Mouse (Mus musculus) neural tube, embryonic 12.5 days (tissue): ENCODE data around the gene Gm15293. TPM values are rescaled to one million over a fixed set of nuclear protein-coding genes. Genes with fewer than 3 reads are reported as not detected.
"Not testable (repeated sequence)": the region's sequence is repeated elsewhere in the genome, so short reads cannot be mapped to it uniquely, and the experiment has no call there.

Experiments used
- ATAC-seq: fragments of 200-750 bp; cut with Nextera tagmentation; 2 replicates; pipeline ENCODE4 v1.8.0; 2017; ENCODE audit warnings: low read depth, mild to moderate bottlenecking, moderate TSS enrichment, moderate library complexity; ENCODE audit not compliant: low FRiP score
- H3K27ac ChIP-seq: fragments of 300-500 bp; sonication (generic); 2 replicates; pipeline ENCODE4 v1.5.1; 2016
- H3K27me3 ChIP-seq: fragments of 300-500 bp; sonication (generic); replicated peaks from 2 replicates; pipeline ENCODE4 v1.6.1; 2016; ENCODE audit warnings: mild to moderate bottlenecking
- H3K36me3 ChIP-seq: fragments of 300-500 bp; sonication (generic); 2 replicates; pipeline ENCODE4 v1.6.1; 2016; ENCODE audit warnings: mild to moderate bottlenecking
- H3K4me1 ChIP-seq: fragments of 300-500 bp; sonication (generic); 2 replicates; pipeline ENCODE4 v1.6.1; 2016
- H3K4me2 ChIP-seq: fragments of 300-500 bp; sonication (generic); replicated peaks from 2 replicates; pipeline ENCODE4 v1.6.1; 2016; ENCODE audit warnings: mild to moderate bottlenecking
- H3K4me3 ChIP-seq: fragments of 300-500 bp; sonication (generic); 2 replicates; pipeline ENCODE4 v1.5.1; 2016
- H3K9ac ChIP-seq: fragments of 300-500 bp; sonication (generic); 2 replicates; pipeline ENCODE4 v1.6.1; 2016; ENCODE audit warnings: mild to moderate bottlenecking
- H3K9me3 ChIP-seq: fragments of 300-500 bp; sonication (generic); 2 replicates; pipeline ENCODE4 v1.6.1; 2016; ENCODE audit warnings: mild to moderate bottlenecking
- WGBS: fragments of 180-500 bp; shearing (Covaris S2); methylation state at CpG from one replicate; pipeline ENCODE4 v1.1.7; 2016; 5-methylcytosine and 5-hydroxymethylcytosine counted together
- polyA plus RNA-seq: library from polyadenylated mRNA; unstranded; fragments of >200 nt; fragmentation: Nextera tagmentation; extraction: Ambion mirVana; gene quantifications from 2 replicates; pipeline ENCODE4 v1.2.1, GENCODE M21; 2016

Gm15293 gene
- polyA plus RNA-seq = not detected in 2 replicates

- no CpG with 5 or more reads among the region's 1 CpGs for WGBS
- not testable (repeated sequence) for H3K4me2 ChIP-seq
Observed at GRCm38 (mm10) chr8:21201261-21201660, at the start of gene Gm15293. Gene Gm15293, plus strand, starts transcription at chr8:21201561.

GRCm38 (mm10) chr8:21161977-21162376, 39.4 kb upstream of the Gm15293 start, which contains the start of gene Defa22:
Gene Defa22, plus strand, starts transcription at chr8:21162277.
- not testable (repeated sequence) for ATAC-seq, H3K4me3 ChIP-seq, H3K4me2 ChIP-seq, H3K9ac ChIP-seq, H3K4me1 ChIP-seq, H3K27me3 ChIP-seq, H3K36me3 ChIP-seq, H3K27ac ChIP-seq, H3K9me3 ChIP-seq
- WGBS = no CpG with 5 or more reads among the region's 1 CpGs

More at GRCm38 (mm10) chr8:21201261-21201660, at the start of gene Gm15293:
- H3K4me3 ChIP-seq, H3K27me3 ChIP-seq, ATAC-seq, H3K4me1 ChIP-seq, H3K9me3 ChIP-seq, H3K36me3 ChIP-seq, H3K27ac ChIP-seq, H3K9ac ChIP-seq: not testable (repeated sequence)

- H3K4me3 ChIP-seq, ATAC-seq: not testable (repeated sequence)
- WGBS = no CpG with 5 or more reads among the region's 1 CpGs
Observed at GRCm38 (mm10) chr8:21191314-21191713, 10.0 kb upstream of the Gm15293 start, which contains the start of gene Defa31. Gene Defa31, plus strand, starts transcription at chr8:21191614.

More at GRCm38 (mm10) chr8:21191314-21191713, 10.0 kb upstream of the Gm15293 start, which contains the start of gene Defa31:
- not testable (repeated sequence) for H3K27me3 ChIP-seq, H3K4me2 ChIP-seq, H3K9ac ChIP-seq, H3K27ac ChIP-seq, H3K36me3 ChIP-seq, H3K4me1 ChIP-seq, H3K9me3 ChIP-seq

Other genes starting within 250 kb of the Gm15293 start
- not detected in 2 replicates for gene Defa21, start 176.0 kb upstream of the Gm15293 start, polyA plus RNA-seq
- not detected in 2 replicates for gene Defa23, start 146.5 kb upstream of the Gm15293 start, polyA plus RNA-seq
- gene Defa35, start 136.5 kb upstream of the Gm15293 start, polyA plus RNA-seq = not detected in 2 replicates
- not detected in 2 replicates for gene Defa25, start 117.1 kb upstream of the Gm15293 start, polyA plus RNA-seq
- gene Gm14851, start 105.5 kb upstream of the Gm15293 start, polyA plus RNA-seq = not detected in 2 replicates
- gene Defa30, start 66.9 kb upstream of the Gm15293 start, polyA plus RNA-seq = not detected in 2 replicates
- not detected in 2 replicates for gene Defa22, start 39.3 kb upstream of the Gm15293 start, polyA plus RNA-seq
- gene Defa31, start 9.9 kb upstream of the Gm15293 start, polyA plus RNA-seq = not detected in 2 replicates
- gene Gm15292, start 48.2 kb downstream of the Gm15293 start, polyA plus RNA-seq = not detected in 2 replicates
- gene Defa27, start 114.0 kb downstream of the Gm15293 start, polyA plus RNA-seq = not detected in 2 replicates
- gene Defa29, start 125.5 kb downstream of the Gm15293 start, polyA plus RNA-seq = not detected in 2 replicates
- not detected in 2 replicates for gene Defa2, start 177.0 kb downstream of the Gm15293 start, polyA plus RNA-seq
- gene Defa33, start 190.2 kb downstream of the Gm15293 start, polyA plus RNA-seq = not detected in 2 replicates
- not detected in 2 replicates for gene Defa36, start 225.8 kb downstream of the Gm15293 start, polyA plus RNA-seq